Mouse (Mus musculus) cortical plate, adult 2 months (tissue): ENCODE measurements at regions not wholly inside any gene's neighbourhood (a gene's known extent, or its start where the extent isn't known, plus 50 kb on each side); places are given as distances from the start of the nearest gene placed in this dataset.

Experiments used
- CTCF ChIP-seq: fragments of 200-500 bp; IDR thresholded peaks from 2 replicates; pipeline ENCODE4 v1.5.1; 2011; ENCODE audit warnings: mild to moderate bottlenecking, control low read depth, low read length; ENCODE audit not compliant: insufficient read depth; ENCODE audit errors: extremely low read depth
- POLR2A ChIP-seq: fragments of 200-500 bp; IDR thresholded peaks from 2 replicates; pipeline ENCODE4 v1.6.1; 2011; ENCODE audit warnings: mild to moderate bottlenecking, low read length, control low read depth; ENCODE audit not compliant: insufficient read depth; ENCODE audit errors: extremely low read depth

- TF ChIP-seq POLR2A (no peak), CTCF (no peak)
Observed at GRCm38 (mm10) chr3:100762895-100763294, 62.4 kb upstream of the Vtcn1 start.
